Mouse (Mus musculus): ENCODE results near the gene Rnf144b. TPM values are rescaled to one million over a fixed set of nuclear protein-coding genes. Genes with fewer than 3 reads are reported as not detected.

The Rnf144b gene
- polyA plus RNA-seq, 1 experiment from 2014 or later = 1.00 TPM

GRCm38 (mm10) chr13:47153206-47153605, 30.8 kb downstream of the Rnf144b start:
- no peak overlapping the region for H3K4me3 ChIP-seq
- WGBS = 35% methylated on average over 5 of the region's 5 CpGs
- H3K4me1 ChIP-seq = peaks cover 11% of the 10 kb centered on the region; the same call in 1 of the 2 replicates
- no peaks in the 10 kb centered on the region for H3K9me3 ChIP-seq
- no peak overlapping the region for H3K27ac ChIP-seq
- no peaks in the 10 kb centered on the region for H3K36me3 ChIP-seq
- H3K4me2 ChIP-seq (replicated peaks) = no peak overlapping the region
- ATAC-seq (ENCODE audit: insufficient number of reproducible peaks, insufficient read depth, low FRiP score, low TSS enrichment) = no peak
- H3K27me3 ChIP-seq = no peaks in the 10 kb centered on the region
- no peak overlapping the region for H3K9ac ChIP-seq

GRCm38 (mm10) chr13:47154866-47155265, 32.4 kb downstream of the Rnf144b start:
- H3K9ac ChIP-seq = no peak overlapping the region
- peaks cover 11% of the 10 kb centered on the region; the same call in 1 of the 2 replicates for H3K4me1 ChIP-seq
- no peak overlapping the region for H3K27ac ChIP-seq
- 73% methylated on average over 4 of the region's 4 CpGs for WGBS
- H3K27me3 ChIP-seq = no peaks in the 10 kb centered on the region
- H3K9me3 ChIP-seq = no peaks in the 10 kb centered on the region
- no peaks in the 10 kb centered on the region for H3K36me3 ChIP-seq
- ATAC-seq (ENCODE audit: insufficient number of reproducible peaks, insufficient read depth, low FRiP score, low TSS enrichment) = no peak
- no peak overlapping the region for H3K4me3 ChIP-seq
- H3K4me2 ChIP-seq (replicated peaks) = no peak overlapping the region

GRCm38 (mm10) chr13:47156841-47157240, 34.4 kb downstream of the Rnf144b start:
- Histone ChIP-seq H3K27me3 (no peaks in the 10 kb centered on the region), H3K36me3 (no peaks in the 10 kb centered on the region), H3K4me3 (no peak overlapping the region), H3K4me1 (peaks cover 11% of the 10 kb centered on the region; the same call in 1 of the 2 replicates), H3K27ac (no peak overlapping the region), H3K9me3 (no peaks in the 10 kb centered on the region), H3K9ac (no peak overlapping the region), H3K4me2 (replicated peaks) (no peak overlapping the region)
- no peak for ATAC-seq (ENCODE audit: insufficient number of reproducible peaks, insufficient read depth, low FRiP score, low TSS enrichment)
- 43% methylated on average over 5 of the region's 5 CpGs for WGBS

- 87% methylated on average over 5 of the region's 5 CpGs for WGBS
- ATAC-seq (ENCODE audit: insufficient number of reproducible peaks, insufficient read depth, low FRiP score, low TSS enrichment) = no peak
- Histone ChIP-seq H3K27ac (no peak overlapping the region), H3K4me2 (replicated peaks) (no peak overlapping the region), H3K36me3 (no peaks in the 10 kb centered on the region), H3K27me3 (no peaks in the 10 kb centered on the region), H3K4me1 (no peaks in the 10 kb centered on the region), H3K9me3 (no peaks in the 10 kb centered on the region), H3K4me3 (no peak overlapping the region), H3K9ac (no peak overlapping the region)
Measured at GRCm38 (mm10) chr13:47162001-47162400, 39.5 kb downstream of the Rnf144b start.

GRCm38 (mm10) chr13:47164732-47165131, 42.3 kb downstream of the Rnf144b start:
- H3K36me3 ChIP-seq = no peaks in the 10 kb centered on the region
- H3K4me1 ChIP-seq = no peaks in the 10 kb centered on the region
- 77% methylated on average over 5 of the region's 5 CpGs for WGBS
- H3K4me2 ChIP-seq (replicated peaks) = no peak overlapping the region
- H3K9ac ChIP-seq = no peak overlapping the region
- H3K27me3 ChIP-seq = no peaks in the 10 kb centered on the region
- no peak overlapping the region for H3K27ac ChIP-seq
- no peak overlapping the region for H3K4me3 ChIP-seq
- no peaks in the 10 kb centered on the region for H3K9me3 ChIP-seq
- ATAC-seq (ENCODE audit: insufficient number of reproducible peaks, insufficient read depth, low FRiP score, low TSS enrichment) = no peak

- WGBS = 93% methylated on average over 2 of the region's 2 CpGs
- no peaks in the 10 kb centered on the region for H3K4me1 ChIP-seq
- H3K4me2 ChIP-seq (replicated peaks) = no peak overlapping the region
- no peaks in the 10 kb centered on the region for H3K36me3 ChIP-seq
- no peak overlapping the region for H3K4me3 ChIP-seq
- no peaks in the 10 kb centered on the region for H3K27me3 ChIP-seq
- no peak overlapping the region for H3K9ac ChIP-seq
- no peak for ATAC-seq (ENCODE audit: insufficient number of reproducible peaks, insufficient read depth, low FRiP score, low TSS enrichment)
- no peak overlapping the region for H3K27ac ChIP-seq
- no peaks in the 10 kb centered on the region for H3K9me3 ChIP-seq
Measured at GRCm38 (mm10) chr13:47165261-47165660, 42.8 kb downstream of the Rnf144b start.

- H3K27ac ChIP-seq = no peak overlapping the region
- WGBS = 16% methylated on average over 11 of the region's 11 CpGs
- no peaks in the 10 kb centered on the region for H3K9me3 ChIP-seq
- no peak overlapping the region for H3K4me3 ChIP-seq
- H3K4me1 ChIP-seq = no peaks in the 10 kb centered on the region
- H3K36me3 ChIP-seq = no peaks in the 10 kb centered on the region
- H3K27me3 ChIP-seq = no peaks in the 10 kb centered on the region
- no peak overlapping the region for H3K9ac ChIP-seq
- no peak overlapping the region for H3K4me2 ChIP-seq (replicated peaks)
- ATAC-seq (ENCODE audit: insufficient number of reproducible peaks, insufficient read depth, low FRiP score, low TSS enrichment) = no peak
Measured at GRCm38 (mm10) chr13:47168484-47168883, 46.0 kb downstream of the Rnf144b start.

- 63% methylated on average over 4 of the region's 4 CpGs for WGBS
- H3K4me1 ChIP-seq = no peaks in the 10 kb centered on the region
- H3K9me3 ChIP-seq = no peaks in the 10 kb centered on the region
- H3K4me3 ChIP-seq = no peak overlapping the region
- H3K27ac ChIP-seq = no peak overlapping the region
- no peak for ATAC-seq (ENCODE audit: insufficient number of reproducible peaks, insufficient read depth, low FRiP score, low TSS enrichment)
- H3K27me3 ChIP-seq = no peaks in the 10 kb centered on the region
- no peaks in the 10 kb centered on the region for H3K36me3 ChIP-seq
- no peak overlapping the region for H3K9ac ChIP-seq
- no peak overlapping the region for H3K4me2 ChIP-seq (replicated peaks)
Measured at GRCm38 (mm10) chr13:47170026-47170425, 47.6 kb downstream of the Rnf144b start.

GRCm38 (mm10) chr13:47170811-47171555, 48.5 kb downstream of the Rnf144b start:
- H3K9ac ChIP-seq = no peak overlapping the region
- H3K4me1 ChIP-seq = no peaks in the 10 kb centered on the region
- H3K27ac ChIP-seq = no peak overlapping the region
- H3K27me3 ChIP-seq = no peaks in the 10 kb centered on the region
- no peak overlapping the region for H3K4me3 ChIP-seq
- H3K9me3 ChIP-seq = no peaks in the 10 kb centered on the region
- no peak overlapping the region for H3K4me2 ChIP-seq (replicated peaks)
- no peak for ATAC-seq (ENCODE audit: insufficient number of reproducible peaks, insufficient read depth, low FRiP score, low TSS enrichment)
- no peaks in the 10 kb centered on the region for H3K36me3 ChIP-seq
- WGBS = 74% methylated on average over 13 of the region's 13 CpGs

GRCm38 (mm10) chr13:47172891-47173290, 50.4 kb downstream of the Rnf144b start:
- 83% methylated on average over 10 of the region's 10 CpGs for WGBS
- Histone ChIP-seq H3K4me3 (no peak overlapping the region), H3K27me3 (no peaks in the 10 kb centered on the region), H3K4me1 (no peaks in the 10 kb centered on the region), H3K4me2 (replicated peaks) (no peak overlapping the region), H3K36me3 (no peaks in the 10 kb centered on the region), H3K27ac (no peak overlapping the region), H3K9me3 (no peaks in the 10 kb centered on the region), H3K9ac (no peak overlapping the region)
- no peak for ATAC-seq (ENCODE audit: insufficient number of reproducible peaks, insufficient read depth, low FRiP score, low TSS enrichment)

GRCm38 (mm10) chr13:47178182-47178581, 55.7 kb downstream of the Rnf144b start:
- Histone ChIP-seq H3K9me3 (no peaks in the 10 kb centered on the region), H3K27ac (no peak overlapping the region), H3K4me3 (no peak overlapping the region), H3K4me1 (no peaks in the 10 kb centered on the region), H3K4me2 (replicated peaks) (no peak overlapping the region), H3K27me3 (no peaks in the 10 kb centered on the region), H3K9ac (no peak overlapping the region), H3K36me3 (no peaks in the 10 kb centered on the region)
- ATAC-seq (ENCODE audit: insufficient number of reproducible peaks, insufficient read depth, low FRiP score, low TSS enrichment) = no peak
- WGBS = 76% methylated on average over 8 of the region's 8 CpGs

- H3K27ac ChIP-seq = no peak overlapping the region
- ATAC-seq (ENCODE audit: insufficient number of reproducible peaks, insufficient read depth, low FRiP score, low TSS enrichment) = no peak
- no peak overlapping the region for H3K4me2 ChIP-seq (replicated peaks)
- H3K9me3 ChIP-seq = no peaks in the 10 kb centered on the region
- H3K9ac ChIP-seq = no peak overlapping the region
- H3K27me3 ChIP-seq = no peaks in the 10 kb centered on the region
- H3K4me1 ChIP-seq = no peaks in the 10 kb centered on the region
- 87% methylated on average over 7 of the region's 7 CpGs for WGBS
- H3K36me3 ChIP-seq = no peaks in the 10 kb centered on the region
- no peak overlapping the region for H3K4me3 ChIP-seq
Measured at GRCm38 (mm10) chr13:47180776-47181175, 58.3 kb downstream of the Rnf144b start.

Data from embryonic facial prominence, embryonic 12.5 days (tissue).